Mouse (Mus musculus) liver, embryonic 16.5 days (tissue): ENCODE results near the gene Rcc1. TPM values are rescaled to one million over a fixed set of nuclear protein-coding genes. Genes with fewer than 3 reads are reported as not detected.

Experiments
- ATAC-seq: fragments of 200-750 bp; cut with Nextera tagmentation; 2 replicates; pipeline ENCODE4 v1.8.0; 2017; ENCODE audit warnings: low read depth, mild to moderate bottlenecking, moderate number of reproducible peaks, moderate library complexity
- H3K27ac ChIP-seq: fragments of 300-500 bp; sonication (generic); 2 replicates; pipeline ENCODE4 v1.5.1; 2014; ENCODE audit warnings: mild to moderate bottlenecking, low read length
- H3K27me3 ChIP-seq: fragments of 300-500 bp; sonication (generic); 2 replicates; pipeline ENCODE4 v1.6.1; 2014; ENCODE audit warnings: low read depth, low read length, mixed read lengths; ENCODE audit not compliant: control insufficient read depth, insufficient read depth
- H3K36me3 ChIP-seq: fragments of 300-500 bp; sonication (generic); 2 replicates; pipeline ENCODE4 v1.6.1; 2014; ENCODE audit warnings: mild to moderate bottlenecking; ENCODE audit not compliant: control insufficient read depth, insufficient read depth
- H3K4me1 ChIP-seq: fragments of 300-500 bp; sonication (generic); 2 replicates; pipeline ENCODE4 v1.6.1; 2014; ENCODE audit warnings: low read depth, low read length, mixed read lengths; ENCODE audit not compliant: control insufficient read depth
- H3K4me2 ChIP-seq: fragments of 300-500 bp; sonication (generic); 2 replicates; pipeline ENCODE4 v1.6.1; 2014; ENCODE audit warnings: low read depth, low read length, mixed read lengths
- H3K4me3 ChIP-seq: fragments of 300-500 bp; sonication (generic); 2 replicates; pipeline ENCODE4 v1.5.1; 2014; ENCODE audit warnings: low read depth, mild to moderate bottlenecking, low read length
- H3K9ac ChIP-seq: fragments of 300-500 bp; sonication (generic); 2 replicates; pipeline ENCODE4 v1.6.1; 2014; ENCODE audit warnings: low read depth, low read length
- H3K9me3 ChIP-seq: fragments of 300-500 bp; sonication (generic); replicated peaks from 2 replicates; pipeline ENCODE4 v1.6.1; 2016; ENCODE audit warnings: low read length; ENCODE audit not compliant: control insufficient read depth
- WGBS: fragments of 180-500 bp; shearing (Covaris S2); extraction: QIAGEN DNeasy Blood & Tissue Kit; methylation state at CpG from one replicate; pipeline ENCODE4 v1.1.7; 2014; ENCODE audit not compliant: insufficient replicate concordance; 5-methylcytosine and 5-hydroxymethylcytosine counted together
- polyA plus RNA-seq: library from polyadenylated mRNA; unstranded; fragments of >200 nt; fragmentation: Nextera tagmentation; extraction: Ambion mirVana; gene quantifications from 2 replicates; pipeline ENCODE4 v1.2.1, GENCODE M21; 2015

Rcc1 gene
- polyA plus RNA-seq, 1 experiment from 2014 or later: 41.3 TPM

DNA sequence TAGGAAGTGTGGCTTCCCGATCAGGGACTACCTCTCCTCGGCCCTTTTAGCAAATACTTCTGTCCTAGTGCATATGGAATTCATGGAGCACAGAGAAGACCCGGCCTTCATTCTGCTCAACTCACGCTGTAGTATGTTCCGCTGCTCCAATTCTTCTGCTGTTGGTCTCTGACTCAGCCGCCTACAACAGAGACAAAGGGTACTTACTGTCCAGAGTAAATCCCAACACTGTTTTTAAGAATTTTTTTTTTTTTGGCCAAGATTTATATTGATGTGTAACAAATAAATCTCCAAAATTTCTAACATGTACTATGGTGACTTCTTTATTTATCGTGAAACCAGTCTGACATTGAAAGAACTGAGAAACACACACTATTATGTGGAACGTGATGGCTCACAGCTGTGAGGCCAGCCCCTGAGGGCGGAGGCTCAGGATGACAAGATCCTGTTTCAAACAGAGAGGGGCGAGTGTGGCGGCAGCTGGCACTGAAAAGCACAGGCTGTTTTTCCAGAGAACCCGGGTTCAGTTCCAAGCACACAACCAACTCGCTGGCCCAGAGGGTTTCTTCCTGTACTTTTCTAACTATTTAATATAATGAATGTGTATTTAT, 12.2 kb upstream of the Rcc1 start:
- Histone ChIP-seq H3K4me2 (no peak overlapping the region), H3K36me3 (peaks cover 46% of the 10 kb centered on the region), H3K9me3 (no peaks in the 10 kb centered on the region), H3K27ac (no peak overlapping the region), H3K4me1 (no peaks in the 10 kb centered on the region), H3K27me3 (no peaks in the 10 kb centered on the region), H3K4me3 (no peak overlapping the region), H3K9ac (no peak overlapping the region)
- no peak for ATAC-seq
- 84% methylated on average over 13 of the region's 13 CpGs for WGBS

DNA sequence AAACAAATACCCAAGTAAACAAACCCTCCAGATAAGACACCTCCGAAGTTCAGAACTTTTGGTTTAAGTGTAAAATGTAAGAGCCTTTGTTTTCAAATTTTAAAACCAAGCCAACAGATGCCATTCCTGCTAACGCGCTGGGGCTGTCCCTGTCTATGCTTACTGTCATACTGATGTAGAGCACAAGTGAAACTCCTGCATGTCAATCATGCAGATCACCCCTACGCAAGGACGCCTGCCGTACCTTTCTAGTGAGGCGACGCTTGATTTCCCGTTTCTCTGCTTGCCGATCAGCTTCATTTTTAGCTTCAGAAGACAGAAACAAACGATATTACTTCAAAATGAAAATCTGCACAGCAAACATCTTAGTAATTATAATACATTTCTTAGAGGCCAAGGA, 10.1 kb upstream of the Rcc1 start:
- Histone ChIP-seq H3K4me2 (no peak overlapping the region), H3K27ac (no peak overlapping the region), H3K4me3 (no peak overlapping the region), H3K9ac (no peak overlapping the region), H3K9me3 (no peaks in the 10 kb centered on the region), H3K27me3 (no peaks in the 10 kb centered on the region), H3K36me3 (peaks cover 48% of the 10 kb centered on the region), H3K4me1 (no peaks in the 10 kb centered on the region)
- ATAC-seq: no peak
- WGBS: 92% methylated on average over 11 of the region's 11 CpGs

DNA sequence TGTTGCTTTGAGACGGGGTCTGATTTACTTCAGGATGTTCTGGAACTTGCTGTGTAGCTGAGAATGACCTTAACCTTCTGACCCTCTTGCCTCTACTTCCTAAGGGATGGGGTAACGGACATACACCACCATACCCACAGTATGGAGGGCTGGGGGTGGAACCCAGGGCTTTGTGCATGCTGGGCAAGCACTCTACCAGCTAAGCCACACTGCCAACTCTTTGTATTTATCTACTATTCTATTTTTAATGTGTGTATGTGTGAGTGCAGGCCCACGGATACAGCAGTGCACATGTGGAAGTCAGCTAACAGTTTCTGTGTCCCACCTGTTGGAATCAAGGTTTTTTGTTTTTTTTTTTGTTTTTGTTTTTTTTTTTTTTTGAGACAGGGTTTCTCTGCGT, 6.1 kb upstream of the Rcc1 start:
- H3K4me3 ChIP-seq: no peak overlapping the region
- H3K9me3 ChIP-seq: no peaks in the 10 kb centered on the region
- no peak overlapping the region for H3K4me2 ChIP-seq
- H3K36me3 ChIP-seq: peaks cover 40% of the 10 kb centered on the region
- H3K27ac ChIP-seq: no peak overlapping the region
- no peaks in the 10 kb centered on the region for H3K27me3 ChIP-seq
- ATAC-seq: no peak
- H3K4me1 ChIP-seq: peaks cover 22% of the 10 kb centered on the region
- no peak overlapping the region for H3K9ac ChIP-seq
- 68% methylated on average over 4 of the region's 4 CpGs for WGBS

DNA sequence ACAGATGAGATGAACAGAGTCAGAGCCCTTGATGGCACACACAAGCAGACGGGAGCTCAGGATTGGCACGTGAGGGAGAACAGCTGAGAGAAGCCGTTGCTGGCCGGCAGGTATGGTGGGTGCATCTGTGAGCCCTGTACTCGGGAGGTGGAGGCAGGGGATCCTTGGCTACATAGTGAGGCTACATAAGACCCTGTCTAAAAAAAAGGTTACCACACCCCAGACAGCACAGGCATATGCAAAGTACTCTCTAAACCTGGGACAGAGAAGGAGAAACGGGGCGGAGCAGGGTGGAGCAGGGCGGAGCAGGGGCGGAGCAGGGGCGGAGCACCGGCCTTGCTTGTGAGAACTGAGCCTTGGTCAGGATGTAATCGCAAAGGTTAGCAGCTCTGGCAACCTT, 2.8 kb upstream of the Rcc1 start:
- H3K9me3 ChIP-seq: no peaks in the 10 kb centered on the region
- H3K4me1 ChIP-seq: peaks cover 41% of the 10 kb centered on the region
- no peaks in the 10 kb centered on the region for H3K27me3 ChIP-seq
- 0 out of 2 replicates have a peak overlapping the region, but pooled peaks have one; percentile 35 for H3K9ac ChIP-seq
- peak overlapping the region; percentile 41 for H3K4me2 ChIP-seq
- peak overlapping the region; percentile 75 for H3K27ac ChIP-seq
- WGBS: 33% methylated on average over 12 of the region's 12 CpGs
- peaks cover 35% of the 10 kb centered on the region for H3K36me3 ChIP-seq
- peak; percentile 82 for ATAC-seq
- H3K4me3 ChIP-seq: no peak overlapping the region

DNA sequence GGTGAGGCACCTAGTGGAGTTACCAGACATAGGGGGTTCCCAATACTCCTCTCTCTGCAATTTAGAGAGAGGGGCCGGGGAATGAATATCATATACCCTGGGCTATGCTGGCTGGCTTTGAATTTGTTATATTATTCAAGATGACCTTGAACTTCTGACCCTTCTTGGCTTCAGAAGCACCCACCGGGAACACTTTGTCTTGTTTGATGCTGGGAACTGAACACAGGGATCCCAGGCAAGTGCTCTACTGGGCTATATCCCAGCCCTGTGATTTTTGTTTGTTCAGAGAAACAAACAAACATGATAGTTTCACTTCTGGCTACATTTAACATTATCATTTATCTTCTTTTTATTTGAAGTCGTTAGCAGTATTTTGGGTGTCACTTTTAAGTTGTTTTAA, 2.0 kb upstream of the Rcc1 start:
- peaks cover 46% of the 10 kb centered on the region for H3K4me1 ChIP-seq
- H3K27ac ChIP-seq: no peak overlapping the region
- H3K27me3 ChIP-seq: no peaks in the 10 kb centered on the region
- ATAC-seq: no peak
- no peak overlapping the region for H3K9ac ChIP-seq
- H3K36me3 ChIP-seq: peaks cover 35% of the 10 kb centered on the region
- 76% methylated on average over 3 of the region's 3 CpGs for WGBS
- H3K4me2 ChIP-seq: no peak overlapping the region
- H3K4me3 ChIP-seq: no peak overlapping the region
- H3K9me3 ChIP-seq: no peaks in the 10 kb centered on the region

DNA sequence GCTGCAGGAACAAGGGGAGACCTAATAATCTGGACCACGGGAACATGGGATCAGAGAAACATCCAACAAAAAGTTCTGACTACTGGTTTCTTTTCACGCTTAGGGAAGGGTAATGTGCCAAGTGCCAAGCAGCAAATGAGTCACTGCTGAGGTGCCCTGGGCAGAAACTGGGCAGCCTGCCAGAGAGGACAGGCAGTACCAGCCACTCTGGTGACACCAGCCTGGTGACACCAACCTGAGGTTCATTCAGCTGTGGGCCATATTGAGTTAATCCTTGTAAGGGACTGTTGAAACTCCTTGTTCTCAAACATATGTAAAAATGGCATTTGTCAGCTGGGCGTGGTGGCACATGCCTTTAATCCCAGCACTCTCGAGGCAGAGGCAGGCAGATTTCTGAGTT, 1.2 kb upstream of the Rcc1 start:
- ATAC-seq: no peak
- 83% methylated on average over 4 of the region's 4 CpGs for WGBS
- H3K4me3 ChIP-seq: no peak overlapping the region
- H3K27me3 ChIP-seq: no peaks in the 10 kb centered on the region
- H3K36me3 ChIP-seq: peaks cover 30% of the 10 kb centered on the region
- no peaks in the 10 kb centered on the region for H3K9me3 ChIP-seq
- H3K9ac ChIP-seq: no peak overlapping the region
- peak overlapping the region; percentile 95 for H3K27ac ChIP-seq
- no peak overlapping the region for H3K4me2 ChIP-seq
- H3K4me1 ChIP-seq: peaks cover 46% of the 10 kb centered on the region

DNA sequence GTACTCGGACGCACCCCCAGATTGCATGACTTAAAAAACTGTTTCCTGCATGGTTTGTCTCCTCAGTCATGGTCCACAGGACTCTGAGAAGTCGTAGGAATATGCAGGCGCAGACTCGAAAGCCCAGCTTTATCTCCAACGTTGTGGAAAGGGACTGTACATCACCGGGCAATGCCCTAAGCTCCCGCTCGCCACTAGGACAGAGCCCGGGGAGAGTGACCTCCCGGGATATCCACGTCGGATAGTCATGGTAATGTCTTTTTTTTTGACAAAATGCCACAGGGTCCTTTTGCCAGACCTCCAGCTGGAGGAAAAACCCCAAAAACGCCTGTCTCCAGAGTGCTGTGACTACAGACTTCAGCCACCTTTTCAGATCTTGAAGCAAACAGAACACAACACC, 666 bp downstream of the Rcc1 start:
- H3K27ac ChIP-seq: peak overlapping the region; percentile 95
- H3K4me2 ChIP-seq: peak overlapping the region; percentile 74
- H3K27me3 ChIP-seq: no peaks in the 10 kb centered on the region
- no peak for ATAC-seq
- H3K36me3 ChIP-seq: peaks cover 20% of the 10 kb centered on the region
- peak overlapping the region; percentile 88 for H3K4me3 ChIP-seq
- under 1% methylated on average over 14 of the region's 14 CpGs for WGBS
- H3K4me1 ChIP-seq: peaks cover 46% of the 10 kb centered on the region
- H3K9ac ChIP-seq: peak overlapping the region; percentile 93
- no peaks in the 10 kb centered on the region for H3K9me3 ChIP-seq

DNA sequence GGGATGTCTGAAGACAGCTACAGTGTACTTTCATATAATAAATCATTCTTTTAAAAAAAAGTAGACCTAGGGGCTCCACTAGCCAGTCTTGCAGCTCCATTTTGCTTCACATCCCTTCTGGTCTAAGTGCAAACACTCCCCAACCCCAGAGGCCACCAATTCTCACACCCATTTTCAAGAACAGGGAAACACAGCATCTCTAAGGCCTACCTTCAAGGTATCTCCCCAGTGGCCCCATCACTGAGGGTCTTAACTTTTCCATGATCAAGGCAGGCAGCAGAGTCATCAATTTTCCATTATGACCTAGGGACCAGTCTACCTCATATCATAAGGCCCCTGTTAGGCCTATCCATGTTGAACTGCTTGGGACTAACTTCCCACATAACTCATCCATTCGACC, 2.0 kb downstream of the Rcc1 start:
- no peaks in the 10 kb centered on the region for H3K27me3 ChIP-seq
- peak overlapping the region; percentile 88 for H3K4me3 ChIP-seq
- peaks cover 14% of the 10 kb centered on the region for H3K36me3 ChIP-seq
- 26% methylated on average over 1 of the region's 1 CpGs for WGBS
- no peaks in the 10 kb centered on the region for H3K9me3 ChIP-seq
- no peak for ATAC-seq
- peaks cover 38% of the 10 kb centered on the region for H3K4me1 ChIP-seq
- H3K9ac ChIP-seq: peak overlapping the region; percentile 93
- H3K4me2 ChIP-seq: peak overlapping the region; percentile 74
- peak overlapping the region; percentile 65 for H3K27ac ChIP-seq

DNA sequence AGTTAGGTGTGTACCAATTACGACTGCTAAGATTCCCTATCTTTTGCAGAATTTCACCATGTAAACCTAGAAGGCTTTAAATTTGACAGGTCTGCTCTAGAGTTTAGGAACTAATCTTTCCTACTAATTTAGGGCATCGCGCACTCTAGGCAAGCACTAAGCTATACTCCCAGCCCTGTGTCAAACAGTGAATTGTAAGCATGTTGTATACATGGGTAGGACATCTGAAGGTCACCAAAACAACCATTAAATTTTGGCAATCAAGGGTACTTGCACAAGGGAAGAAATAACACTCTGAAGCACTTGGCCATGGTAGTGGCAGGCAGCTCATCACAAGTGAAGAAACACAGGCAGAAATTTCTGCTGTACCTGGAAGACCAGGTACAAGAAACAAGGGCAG, 2.6 kb downstream of the Rcc1 start:
- H3K36me3 ChIP-seq: peaks cover 14% of the 10 kb centered on the region
- no peak for ATAC-seq
- no peak overlapping the region for H3K4me3 ChIP-seq
- 56% methylated on average over 3 of the region's 3 CpGs for WGBS
- H3K9ac ChIP-seq: no peak overlapping the region; the same call in 1 of the 2 replicates
- H3K4me1 ChIP-seq: peaks cover 33% of the 10 kb centered on the region
- H3K4me2 ChIP-seq: no peak overlapping the region
- peak overlapping the region; percentile 65 for H3K27ac ChIP-seq
- no peaks in the 10 kb centered on the region for H3K9me3 ChIP-seq
- no peaks in the 10 kb centered on the region for H3K27me3 ChIP-seq
